33 mouse cellular contexts compared by ENCODE assay signal in genomic region chr1:130377726-130378429, GRCm38 (mm10). TPM values are rescaled to one million over a fixed set of nuclear protein-coding genes. Genes with fewer than 3 reads are reported as not detected.
A peak's percentile ranks its signal among the peaks of the same experiment; 100 is the strongest.
DNase-seq lines count a peak whose midpoint lies in the region; ATAC-seq and TF ChIP-seq lines count a peak whose summit lies in the region.
"Had no signal": no experiment of that assay in that cellular context is flagged by ENCODE, and none has a peak within 500 bp of the region (broad histone marks: within the 10 kb centered on the region; RNA-seq: fewer than 3 reads in every experiment).

No protein-coding gene starts in this region.

- intact Hi-C loops in heart, postnatal 36 days (cut with DNase I) = no loop called here

- no peak; a peak in 1 of 6 replicates for TF ChIP-seq CTCF in MEL (IDR thresholded peaks at IDR 0.05 in 2 of 3, conservative IDR thresholded peaks at IDR 0.05 in 1 of 3; ENCODE audit: control insufficient read depth in 1 of 3, insufficient read depth in 1 of 3, low read depth in 2 of 3, low read length in 3 of 3, poor library complexity in 1 of 3, severe bottlenecking in 1 of 3)

- no peaks in the 10 kb centered on the region for H3K27me3 ChIP-seq in MEL (ENCODE audit: control insufficient read depth in 1 of 2, insufficient read depth in 2 of 2, low read length in 2 of 2)
- H3K27me3 ChIP-seq in liver, embryonic 15.5 days = no peaks in the 10 kb centered on the region
- no peaks in the 10 kb centered on the region for H3K27me3 ChIP-seq in kidney, embryonic 14.5 days (ENCODE audit: control insufficient read depth, insufficient read depth, low read length)
- H3K27me3 ChIP-seq: CH12.LX; forebrain, embryonic 15.5 days; heart, embryonic 15.5 days; hindbrain, embryonic 13.5 days; limb, embryonic 12.5 days had no signal

- peaks cover 0 to 20% of the 10 kb centered on the region in 2 experiments; a peak in 2 of 4 replicates for H3K36me3 ChIP-seq in MEL (ENCODE audit: control insufficient read depth in 1 of 2, insufficient read depth in 2 of 2, low read length in 2 of 2)
- H3K36me3 ChIP-seq in liver, embryonic 15.5 days (replicated peaks) = no peaks in the 10 kb centered on the region
- H3K36me3 ChIP-seq in kidney, embryonic 14.5 days (ENCODE audit: control insufficient read depth, insufficient read depth, low read length) = no peaks in the 10 kb centered on the region
- H3K36me3 ChIP-seq: forebrain, embryonic 15.5 days; heart, embryonic 15.5 days; hindbrain, embryonic 13.5 days; limb, embryonic 12.5 days; midbrain, embryonic 10.5 days had no signal

- DNase-seq in MEL (ENCODE audit: low read depth, low spot score) = peak; percentile 63
- DNase-seq in heart, postnatal 36 days = no peak
- DNase-seq in kidney, postnatal 14 days = no peak
- DNase-seq: adrenal gland, adult 2 months; cerebellum, adult 2 months; cerebellum, postnatal 14 days; kidney, adult 8-10 months; kidney, postnatal 10 days; layer of hippocampus, adult 9-11 months; lung, adult 18-20 months; lung, postnatal 4 days; spleen, adult 18-20 months; thymus, postnatal 14 days had no signal

- WGBS in liver, embryonic 15.5 days (ENCODE audit: insufficient replicate concordance) = 55% methylated on average over 14 of the region's 14 CpGs
- 92% methylated on average over 14 of the region's 14 CpGs for WGBS in kidney, embryonic 14.5 days

- TF ChIP-seq EP300 in MEL (IDR thresholded peaks at IDR 0.05; ENCODE audit: low read depth in 1 of 2, low read length in 2 of 2) = no peak; a peak in 1 of 4 replicates

- H3K4me2 ChIP-seq in liver, embryonic 15.5 days = no peak overlapping the region
- H3K4me2 ChIP-seq in kidney, embryonic 14.5 days (replicated peaks; ENCODE audit: low read depth, low read length) = no peak overlapping the region
- H3K4me2 ChIP-seq: forebrain, embryonic 15.5 days; heart, embryonic 15.5 days; hindbrain, embryonic 13.5 days; limb, embryonic 12.5 days had no signal

- H3K9ac ChIP-seq in MEL (ENCODE audit: control insufficient read depth, low read depth, low read length, poor library complexity, severe bottlenecking) = no peak overlapping the region
- H3K9ac ChIP-seq in liver, embryonic 15.5 days = no peak overlapping the region
- no peak overlapping the region for H3K9ac ChIP-seq in kidney, embryonic 14.5 days (ENCODE audit: low read depth, low read length)
- H3K9ac ChIP-seq: forebrain, embryonic 15.5 days; heart, embryonic 15.5 days; hindbrain, embryonic 13.5 days; limb, embryonic 12.5 days had no signal

- TF ChIP-seq RAD21 in MEL (IDR thresholded peaks at IDR 0.05; ENCODE audit: low read depth, low read length) = no peak; the same call in 1 of the 2 replicates

- no peak for TF ChIP-seq POLR2A in MEL (IDR thresholded peaks at IDR 0.05; ENCODE audit: control insufficient read depth in 1 of 2, insufficient read depth in 1 of 2, low read depth in 1 of 2, low read length in 2 of 2, poor library complexity in 1 of 2)

- H3K4me3 ChIP-seq in MEL (ENCODE audit: control insufficient read depth in 1 of 2, insufficient read depth in 1 of 2, low read depth in 2 of 2, low read length in 2 of 2) = no peak overlapping the region
- no peak overlapping the region for H3K4me3 ChIP-seq in liver, embryonic 15.5 days (replicated peaks)
- H3K4me3 ChIP-seq in kidney, embryonic 14.5 days (ENCODE audit: low read length) = no peak overlapping the region
- H3K4me3 ChIP-seq: forebrain, embryonic 15.5 days; heart, embryonic 15.5 days; hindbrain, embryonic 13.5 days; limb, embryonic 12.5 days; midbrain, embryonic 10.5 days had no signal

- H3K4me1 ChIP-seq in MEL (ENCODE audit: control insufficient read depth in 1 of 2, insufficient read depth in 2 of 2, low read length in 2 of 2) = peaks cover 18 to 23% of the 10 kb centered on the region in 2 experiments
- H3K4me1 ChIP-seq in liver, embryonic 15.5 days (replicated peaks) = peaks cover 28% of the 10 kb centered on the region
- H3K4me1 ChIP-seq in kidney, embryonic 14.5 days (ENCODE audit: control insufficient read depth, insufficient read depth, low read length) = no peaks in the 10 kb centered on the region
- H3K4me1 ChIP-seq: forebrain, embryonic 15.5 days; hindbrain, embryonic 13.5 days; limb, embryonic 12.5 days; midbrain, embryonic 10.5 days had no signal

- peak; percentile 45 for ATAC-seq in common myeloid progenitor, adult 5-6 weeks (replicated peaks; ENCODE audit: low read depth, poor library complexity, severe bottlenecking)
- peak; percentile 20 for ATAC-seq in liver, embryonic 15.5 days (ENCODE audit: insufficient read depth)
- ATAC-seq in megakaryocyte-erythroid progenitor cell, adult 5-6 weeks (replicated peaks; ENCODE audit: low FRiP score, low TSS enrichment, poor library complexity, severe bottlenecking) = peak; percentile 77
- no peak for ATAC-seq in kidney, embryonic 14.5 days (ENCODE audit: low FRiP score, low TSS enrichment)
- ATAC-seq: forebrain, embryonic 15.5 days; intestine, embryonic 16.5 days; lung, postnatal 0 days; midbrain, embryonic 16.5 days had no signal

- H3K9me3 ChIP-seq in MEL (replicated peaks; ENCODE audit: insufficient read depth, low read length) = no peaks in the 10 kb centered on the region
- no peaks in the 10 kb centered on the region for H3K9me3 ChIP-seq in liver, embryonic 15.5 days (replicated peaks)
- no peaks in the 10 kb centered on the region for H3K9me3 ChIP-seq in kidney, embryonic 14.5 days (ENCODE audit: control insufficient read depth, low read length)
- H3K9me3 ChIP-seq: forebrain, embryonic 15.5 days; heart, embryonic 15.5 days; hindbrain, embryonic 13.5 days; limb, embryonic 12.5 days; midbrain, embryonic 10.5 days had no signal

- H3K79me2 ChIP-seq in MEL (ENCODE audit: control insufficient read depth, insufficient read depth, low read length, poor library complexity) = no peaks in the 10 kb centered on the region

- H3K27ac ChIP-seq in MEL (ENCODE audit: control insufficient read depth, low read depth, low read length) = no peak overlapping the region
- no peak overlapping the region for H3K27ac ChIP-seq in liver, embryonic 15.5 days (replicated peaks)
- no peak overlapping the region for H3K27ac ChIP-seq in kidney, embryonic 14.5 days (ENCODE audit: low read depth, low read length)
- H3K27ac ChIP-seq: forebrain, embryonic 15.5 days; heart, embryonic 15.5 days; hindbrain, embryonic 13.5 days; limb, embryonic 12.5 days; midbrain, embryonic 10.5 days had no signal

TF ChIP-seq in MEL, 35 proteins besides CTCF, POLR2A, EP300 and RAD21:
- peak; percentile 45; the same call in 1 of the 2 replicates for TF ChIP-seq GATA1 (IDR thresholded peaks at IDR 0.05; ENCODE audit: low read depth, low read length)
- TF ChIP-seq MYC (IDR thresholded peaks at IDR 0.05; ENCODE audit: low read depth, low read length) = 0 out of 2 replicates have a peak, but pooled peaks have one; percentile 17
- TF ChIP-seq TCF12 (IDR thresholded peaks at IDR 0.05; ENCODE audit: low read depth, low read length) = peak; percentile 34; the same call in 1 of the 2 replicates
- TF ChIP-seq SMC3 (IDR thresholded peaks at IDR 0.05; ENCODE audit: low read depth, low read length) = no peak
- TF ChIP-seq TAL1 (IDR thresholded peaks at IDR 0.05; ENCODE audit: low read length) = no peak; the same call in 1 of the 2 replicates
- peak; percentile 60 for TF ChIP-seq USF1 (IDR thresholded peaks at IDR 0.05; ENCODE audit: low read depth, low read length)
- no peak for TF ChIP-seq USF2 (IDR thresholded peaks at IDR 0.05; ENCODE audit: borderline replicate concordance in 1 of 2, insufficient read depth in 1 of 2, low read depth in 1 of 2, low read length in 2 of 2)
- TF ChIP-seq JUND (IDR thresholded peaks at IDR 0.05; ENCODE audit: low read depth, low read length) = no peak
- TF ChIP-seq TBP (IDR thresholded peaks at IDR 0.05; ENCODE audit: low read depth, low read length) = 0 out of 2 replicates have a peak, but pooled peaks have one; percentile 17
- no peak for TF ChIP-seq MYB (IDR thresholded peaks at IDR 0.05; ENCODE audit: low read depth, low read length)
- no peak for TF ChIP-seq NELFE (IDR thresholded peaks at IDR 0.05; ENCODE audit: low read depth, low read length)
- TF ChIP-seq HCFC1 (IDR thresholded peaks at IDR 0.05; ENCODE audit: low read depth, low read length) = no peak
- TF ChIP-seq ELF1 (IDR thresholded peaks at IDR 0.05; ENCODE audit: low read depth, low read length) = no peak
- no peak for TF ChIP-seq ZKSCAN1 (IDR thresholded peaks at IDR 0.05; ENCODE audit: low read depth, low read length)
- peak; percentile 37; the same call in 1 of the 2 replicates for TF ChIP-seq MAX (IDR thresholded peaks at IDR 0.05; ENCODE audit: low read length)
- no peak for TF ChIP-seq GABPA (IDR thresholded peaks at IDR 0.05; ENCODE audit: low read depth, low read length)
- TF ChIP-seq KAT2A (conservative IDR thresholded peaks at IDR 0.05; ENCODE audit: low read depth, low read length) = no peak
- TF ChIP-seq POLR2AphosphoS5 (IDR thresholded peaks at IDR 0.05; ENCODE audit: borderline replicate concordance, low read depth, low read length) = no peak
- no peak for TF ChIP-seq ETS1 (IDR thresholded peaks at IDR 0.05; ENCODE audit: low read depth, low read length)
- TF ChIP-seq ZC3H11A (IDR thresholded peaks at IDR 0.05; ENCODE audit: low read depth, low read length) = no peak
- peak; percentile 82 for TF ChIP-seq BHLHE40 (IDR thresholded peaks at IDR 0.05; ENCODE audit: borderline replicate concordance, low read depth, low read length)
- TF ChIP-seq SIN3A (IDR thresholded peaks at IDR 0.05; ENCODE audit: low read length) = no peak
- peak; percentile 81; the same call in 1 of the 2 replicates for TF ChIP-seq RCOR1 (IDR thresholded peaks at IDR 0.05; ENCODE audit: low read depth, low read length)
- peak; percentile 68 for TF ChIP-seq NRF1 (IDR thresholded peaks at IDR 0.05; ENCODE audit: insufficient read depth, low read depth, low read length, poor library complexity, severe bottlenecking)
- no peak for TF ChIP-seq UBTF (IDR thresholded peaks at IDR 0.05; ENCODE audit: borderline replicate concordance, insufficient read depth, low read depth, low read length)

RNA-seq across cellular contexts. Expression of gene Cd55b, which starts 44.9 kb away (rescaled TPM):
- total RNA-seq in MEL (2012; rRNA removed) = not detected in 2 replicates
- not detected for polyA plus RNA-seq in MEL (2012; ENCODE audit: insufficient read depth in 1 of 2, insufficient read length in 2 of 2, low read depth in 1 of 2, low replicate concordance in 2 of 2, missing spikeins in 1 of 2)
- total RNA-seq in common myeloid progenitor, adult 5-6 weeks (2017) = not detected in 2 replicates
- not detected in 2 replicates for polyA plus RNA-seq in liver, embryonic 15.5 days (2015; fragmentation: Nextera tagmentation; extraction: Ambion mirVana)
- 0.50 TPM in 1 of 2 replicates, not detected in the other for total RNA-seq in megakaryocyte-erythroid progenitor cell, adult 5-6 weeks (2014; fragmentation: Nextera tagmentation)
- total RNA-seq in megakaryocyte-erythroid progenitor cell, adult 5-6 weeks (2017) = 0.56 TPM in 1 of 2 replicates, not detected in the other
- under 1 TPM in 1 of 2 experiments, not detected in 1; 0.24 TPM for total RNA-seq in heart, postnatal 36 days (2021)
- not detected in 2 replicates for polyA plus RNA-seq in kidney, embryonic 14.5 days (2014; fragmentation: Nextera tagmentation; extraction: Ambion mirVana)
- total RNA-seq: adrenal gland, postnatal 4 days; CH12.LX; heart, postnatal 25 days; left cerebral cortex, adult 18-20 months; left cerebral cortex, postnatal 25 days had no signal
- polyA plus RNA-seq: adrenal gland, adult 2 months; C2C12; cerebellum, adult 2 months; embryonic facial prominence, embryonic 11.5 days; forebrain, embryonic 15.5 days; heart, embryonic 15.5 days; hindbrain, embryonic 13.5 days; intestine, embryonic 16.5 days; limb, embryonic 12.5 days; midbrain, embryonic 10.5 days; midbrain, embryonic 16.5 days; neural tube, embryonic 11.5 days had no signal
